28 mouse cellular contexts compared by ENCODE assay signal in genomic region chr3:147444005-147444763, GRCm38 (mm10).
DNase-seq lines count a peak whose midpoint lies in the region; ATAC-seq lines count a peak whose summit lies in the region.
"Had no signal": no experiment of that assay in that cellular context is flagged by ENCODE, and none has a peak within 500 bp of the region (broad histone marks: within the 10 kb centered on the region; RNA-seq: fewer than 3 reads in every experiment).

No protein-coding gene starts in this region.

- peaks cover 29% of the 10 kb centered on the region for H3K4me1 ChIP-seq in forebrain, embryonic 10.5 days
- no peaks in the 10 kb centered on the region; the same call in 1 of the 2 replicates for H3K4me1 ChIP-seq in forebrain, embryonic 16.5 days (replicated peaks; ENCODE audit: control insufficient read depth, insufficient read depth, low read length)
- H3K4me1 ChIP-seq in neural tube, embryonic 12.5 days, result no peaks in the 10 kb centered on the region
- peaks cover 10% of the 10 kb centered on the region for H3K4me1 ChIP-seq in limb, embryonic 11.5 days (ENCODE audit: control insufficient read depth, insufficient read depth, low read length)
- H3K4me1 ChIP-seq: kidney, embryonic 15.5 days had no signal

- ATAC-seq in forebrain, embryonic 16.5 days, result no peak
- peak; percentile 71 for ATAC-seq in neural tube, embryonic 12.5 days (ENCODE audit: low FRiP score, low read depth)
- no peak for ATAC-seq in limb, embryonic 11.5 days (ENCODE audit: insufficient number of reproducible peaks, low FRiP score, low TSS enrichment, low read depth)

- no peak for DNase-seq in forebrain, embryonic 10.5 days (ENCODE audit: extremely low spot score, low spot score)
- DNase-seq in neural tube, embryonic 10.5 days (ENCODE audit: extremely low spot score, low spot score), result no peak
- DNase-seq in limb, embryonic 11.5 days (ENCODE audit: low spot score), result peak; percentile 58
- no peak for DNase-seq in heart, adult 9 months (ENCODE audit: low spot score in 2 of 2)
- no peak for DNase-seq in cerebellum, adult 11-12 months
- DNase-seq: adrenal gland, adult 8-10 months; cerebellum, adult 9-10 months; gastrocnemius, postnatal 10 days; heart, postnatal 14 days; kidney, adult 11 months; kidney, postnatal 25 days; left cerebral cortex, postnatal 4 days; liver; lung, adult 2 months; lung, postnatal 10 days; midbrain, embryonic 14.5 days; right cerebral cortex, adult 18-20 months; spleen, adult 18-20 months; thymus, postnatal 14 days had no signal

- peak overlapping the region; percentile 62; the same call in 1 of the 2 replicates for H3K27ac ChIP-seq in forebrain, embryonic 10.5 days
- no peak overlapping the region for H3K27ac ChIP-seq in forebrain, embryonic 16.5 days (ENCODE audit: low read length)
- H3K27ac ChIP-seq in neural tube, embryonic 12.5 days, result no peak overlapping the region
- no peak overlapping the region for H3K27ac ChIP-seq in limb, embryonic 11.5 days (replicated peaks; ENCODE audit: low read depth, low read length)
- H3K27ac ChIP-seq: forebrain, embryonic 12.5 days; kidney, embryonic 15.5 days; layer of hippocampus, adult 2 months; liver, embryonic 14.5 days; macrophage had no signal

- H3K9ac ChIP-seq in forebrain, embryonic 16.5 days (replicated peaks; ENCODE audit: low read depth, low read length), result no peak overlapping the region
- H3K9ac ChIP-seq in neural tube, embryonic 12.5 days, result no peak overlapping the region
- no peak overlapping the region for H3K9ac ChIP-seq in limb, embryonic 11.5 days (ENCODE audit: low read length)
- H3K9ac ChIP-seq: forebrain, embryonic 12.5 days; kidney, embryonic 15.5 days; liver, embryonic 14.5 days had no signal

- H3K9me3 ChIP-seq in forebrain, embryonic 10.5 days, result no peaks in the 10 kb centered on the region
- H3K9me3 ChIP-seq in forebrain, embryonic 16.5 days (ENCODE audit: control insufficient read depth, low read length), result no peaks in the 10 kb centered on the region
- H3K9me3 ChIP-seq in neural tube, embryonic 12.5 days, result no peaks in the 10 kb centered on the region
- no peaks in the 10 kb centered on the region for H3K9me3 ChIP-seq in limb, embryonic 11.5 days (ENCODE audit: control insufficient read depth, low read length)
- H3K9me3 ChIP-seq: forebrain, embryonic 12.5 days; kidney, embryonic 15.5 days had no signal

- H3K4me3 ChIP-seq in forebrain, embryonic 10.5 days, result no peak overlapping the region
- no peak overlapping the region for H3K4me3 ChIP-seq in forebrain, embryonic 16.5 days (replicated peaks; ENCODE audit: low read length)
- no peak overlapping the region for H3K4me3 ChIP-seq in neural tube, embryonic 12.5 days
- H3K4me3 ChIP-seq in limb, embryonic 11.5 days (ENCODE audit: low read depth, low read length), result no peak overlapping the region
- H3K4me3 ChIP-seq: erythroblast, embryonic 14.5 days; forebrain, embryonic 12.5 days; kidney, embryonic 15.5 days; layer of hippocampus, adult 2 months had no signal

- peaks cover 10% of the 10 kb centered on the region; the same call in 1 of the 2 replicates for H3K27me3 ChIP-seq in forebrain, embryonic 10.5 days (ENCODE audit: poor library complexity, severe bottlenecking)
- H3K27me3 ChIP-seq in forebrain, embryonic 16.5 days (replicated peaks; ENCODE audit: control insufficient read depth, insufficient read depth, low read length), result no peaks in the 10 kb centered on the region
- no peaks in the 10 kb centered on the region for H3K27me3 ChIP-seq in neural tube, embryonic 12.5 days (replicated peaks)
- no peaks in the 10 kb centered on the region for H3K27me3 ChIP-seq in limb, embryonic 11.5 days (ENCODE audit: control insufficient read depth, insufficient read depth, low read length)
- H3K27me3 ChIP-seq: kidney, embryonic 15.5 days had no signal

- no peak overlapping the region for H3K4me2 ChIP-seq in forebrain, embryonic 16.5 days (ENCODE audit: low read length)
- no peak overlapping the region for H3K4me2 ChIP-seq in neural tube, embryonic 12.5 days (replicated peaks)
- H3K4me2 ChIP-seq in limb, embryonic 11.5 days (ENCODE audit: low read depth, severe bottlenecking), result no peak overlapping the region
- H3K4me2 ChIP-seq: forebrain, embryonic 12.5 days; kidney, embryonic 15.5 days had no signal

- 83% methylated on average over 10 of the region's 10 CpGs for WGBS in forebrain, embryonic 10.5 days
- 58% methylated on average over 10 of the region's 10 CpGs for WGBS in forebrain, embryonic 16.5 days
- WGBS in neural tube, embryonic 12.5 days, result 35% methylated on average over 10 of the region's 10 CpGs
- 44% methylated on average over 10 of the region's 10 CpGs for WGBS in limb, embryonic 11.5 days

- H3K36me3 ChIP-seq in forebrain, embryonic 10.5 days (replicated peaks), result no peaks in the 10 kb centered on the region
- no peaks in the 10 kb centered on the region for H3K36me3 ChIP-seq in forebrain, embryonic 16.5 days (ENCODE audit: control insufficient read depth, insufficient read depth)
- H3K36me3 ChIP-seq in neural tube, embryonic 12.5 days, result no peaks in the 10 kb centered on the region
- H3K36me3 ChIP-seq in limb, embryonic 11.5 days (ENCODE audit: control insufficient read depth, insufficient read depth, low read length), result no peaks in the 10 kb centered on the region
- H3K36me3 ChIP-seq: forebrain, embryonic 12.5 days; G1E; kidney, embryonic 15.5 days had no signal
